Mouse (Mus musculus): ENCODE data around the gene Dnajc7.

DNA sequence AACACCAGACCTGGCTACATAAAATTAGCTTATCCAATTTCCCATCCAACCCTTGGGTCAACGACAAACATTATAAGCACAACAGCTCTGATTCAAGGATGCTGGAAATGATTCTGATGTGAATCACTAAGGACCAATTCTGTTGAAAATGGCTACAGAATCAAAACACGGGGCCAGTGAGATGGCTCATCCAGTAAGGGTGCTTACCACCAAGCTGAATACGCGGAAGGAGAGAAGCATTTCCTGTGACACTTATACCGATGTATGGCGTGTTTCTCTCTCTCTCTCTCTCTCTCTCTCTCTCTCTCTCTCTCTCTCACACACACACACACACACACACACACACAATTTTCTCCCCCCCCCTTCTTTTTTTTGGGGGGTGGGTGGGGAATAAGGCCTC, 12.8 kb downstream of the Dnajc7 start:
- TF ChIP-seq EP300 (optimal IDR thresholded peaks at IDR 0.05) (no peak), CTCF (IDR thresholded peaks at IDR 0.05; ENCODE audit: low read depth) (no peak)

Data from stomach, postnatal 0 days (tissue).